Mouse (Mus musculus): ENCODE measurements around the gene Snapc4.
"Not testable (repeated sequence)": the region's sequence is repeated elsewhere in the genome, so short reads cannot be mapped to it uniquely, and the experiment has no call there.

Snapc4 gene

GRCm38 (mm10) chr2:26380131-26380771, at the start of gene Snapc4:
Gene Snapc4 (minus strand): TSS chr2:26380653.
- DNase-seq (ENCODE audit: low read depth): peak; percentile 46

GRCm38 (mm10) chr2:26429851-26430250, 49.4 kb upstream of the Snapc4 start:
- no peak for DNase-seq (ENCODE audit: low read depth)

- DNase-seq (ENCODE audit: low read depth): no peak
These were observed 44.1 kb upstream of the Snapc4 start for GRCm38 (mm10) chr2:26424541-26424940.

- no peak for DNase-seq (ENCODE audit: low read depth)
These were observed 42.6 kb upstream of the Snapc4 start for GRCm38 (mm10) chr2:26423086-26423485.

GRCm38 (mm10) chr2:26421969-26422368, 41.5 kb upstream of the Snapc4 start:
- DNase-seq (ENCODE audit: low read depth): no peak

- peak; percentile 40 for DNase-seq (ENCODE audit: low read depth)
These were observed 37.7 kb upstream of the Snapc4 start for GRCm38 (mm10) chr2:26418120-26418519.

GRCm38 (mm10) chr2:26417066-26417465, 36.6 kb upstream of the Snapc4 start:
- DNase-seq (ENCODE audit: low read depth): no peak

GRCm38 (mm10) chr2:26410931-26411411, 30.5 kb upstream of the Snapc4 start:
- peak; percentile 60 for DNase-seq (ENCODE audit: low read depth)

- DNase-seq (ENCODE audit: low read depth): no peak
These were observed 29.6 kb upstream of the Snapc4 start for GRCm38 (mm10) chr2:26410091-26410490.

GRCm38 (mm10) chr2:26409362-26409761, 28.9 kb upstream of the Snapc4 start:
- DNase-seq (ENCODE audit: low read depth): no peak

- peak; percentile 83 for DNase-seq (ENCODE audit: low read depth)
These were observed 28.3 kb upstream of the Snapc4 start, which contains the start of gene Inpp5e for GRCm38 (mm10) chr2:26408515-26409356. Gene Inpp5e (minus strand): TSS chr2:26409203.

GRCm38 (mm10) chr2:26403306-26403705, 22.9 kb upstream of the Snapc4 start:
- DNase-seq (ENCODE audit: low read depth): no peak

GRCm38 (mm10) chr2:26402265-26402664, 21.8 kb upstream of the Snapc4 start:
- no peak for DNase-seq (ENCODE audit: low read depth)

- DNase-seq (ENCODE audit: low read depth): no peak
These were observed 20.6 kb upstream of the Snapc4 start for GRCm38 (mm10) chr2:26401023-26401422.

GRCm38 (mm10) chr2:26400296-26400695, 19.8 kb upstream of the Snapc4 start:
- no peak for DNase-seq (ENCODE audit: low read depth)

- no peak for DNase-seq (ENCODE audit: low read depth)
These were observed 19.2 kb upstream of the Snapc4 start for GRCm38 (mm10) chr2:26399647-26400046.

- DNase-seq (ENCODE audit: low read depth): no peak
These were observed 18.5 kb upstream of the Snapc4 start for GRCm38 (mm10) chr2:26398978-26399377.

- DNase-seq (ENCODE audit: low read depth): no peak
These were observed 11.2 kb upstream of the Snapc4 start for GRCm38 (mm10) chr2:26391617-26392016.

GRCm38 (mm10) chr2:26390954-26391353, 10.5 kb upstream of the Snapc4 start:
- no peak for DNase-seq (ENCODE audit: low read depth)

GRCm38 (mm10) chr2:26389154-26389690, 8.8 kb upstream of the Snapc4 start, which contains the start of the genes Entr1 and Pmpca:
Gene Entr1 (minus strand): TSS chr2:26389316.
Gene Pmpca (plus strand): TSS chr2:26389339.
- no peak for DNase-seq (ENCODE audit: low read depth)

GRCm38 (mm10) chr2:26388682-26389153, 8.3 kb upstream of the Snapc4 start:
- DNase-seq (ENCODE audit: low read depth): no peak

GRCm38 (mm10) chr2:26387713-26388112, 7.3 kb upstream of the Snapc4 start:
- DNase-seq (ENCODE audit: low read depth): no peak

GRCm38 (mm10) chr2:26380871-26381270, 418 bp upstream of the Snapc4 start:
- DNase-seq (ENCODE audit: low read depth): not testable (repeated sequence)
